Mouse (Mus musculus): Measurements from ENCODE around the gene 4933406M09Rik. TPM values are rescaled to one million over a fixed set of nuclear protein-coding genes. Genes with fewer than 3 reads are reported as not detected.
A peak's percentile ranks its signal among the peaks of the same experiment; 100 is the strongest.

Gene 4933406M09Rik
- polyA plus RNA-seq, 1 experiment from 2014 or later, result not detected

DNA sequence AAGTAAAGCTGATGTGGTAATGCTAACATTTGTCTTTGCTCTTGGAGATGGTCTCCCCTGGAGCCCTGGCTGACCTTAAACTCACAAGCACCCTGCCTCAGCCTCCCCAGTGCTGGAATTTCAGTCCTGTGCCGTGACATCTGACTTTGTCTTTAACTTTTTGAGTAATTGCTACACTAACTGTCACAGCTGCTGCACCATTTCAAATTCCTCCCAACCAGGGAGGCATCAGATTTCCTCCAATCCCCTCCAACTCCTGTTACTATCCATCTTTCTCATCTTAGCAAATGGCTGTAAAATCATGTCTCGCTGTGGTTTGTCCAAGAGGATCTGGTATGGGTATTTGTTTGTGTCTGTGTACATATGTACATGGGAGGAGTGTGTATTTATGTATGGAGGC is 11.6 kb upstream of the 4933406M09Rik start:
- no peak for DNase-seq (ENCODE audit: low spot score)

DNA sequence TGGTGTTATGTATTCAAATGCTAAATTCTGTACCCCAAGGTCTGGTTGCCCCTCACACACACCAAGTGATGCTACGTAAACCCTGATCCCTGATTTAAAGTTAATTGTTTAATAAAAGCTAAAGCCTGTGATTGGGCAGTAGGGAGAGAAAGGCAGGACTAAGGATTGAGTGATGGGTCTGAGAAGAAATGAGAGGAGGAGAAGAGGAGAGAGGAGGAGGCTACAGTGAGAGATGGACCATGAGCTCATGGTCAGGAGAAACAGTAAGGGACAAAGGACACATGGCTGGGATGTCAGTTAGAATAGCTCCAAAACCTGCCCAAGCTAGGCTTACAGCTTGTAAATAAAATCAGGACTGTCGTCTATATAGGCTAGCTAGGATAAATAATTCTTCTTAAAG is 4.7 kb upstream of the 4933406M09Rik start:
- no peak for DNase-seq (ENCODE audit: low spot score)

DNA sequence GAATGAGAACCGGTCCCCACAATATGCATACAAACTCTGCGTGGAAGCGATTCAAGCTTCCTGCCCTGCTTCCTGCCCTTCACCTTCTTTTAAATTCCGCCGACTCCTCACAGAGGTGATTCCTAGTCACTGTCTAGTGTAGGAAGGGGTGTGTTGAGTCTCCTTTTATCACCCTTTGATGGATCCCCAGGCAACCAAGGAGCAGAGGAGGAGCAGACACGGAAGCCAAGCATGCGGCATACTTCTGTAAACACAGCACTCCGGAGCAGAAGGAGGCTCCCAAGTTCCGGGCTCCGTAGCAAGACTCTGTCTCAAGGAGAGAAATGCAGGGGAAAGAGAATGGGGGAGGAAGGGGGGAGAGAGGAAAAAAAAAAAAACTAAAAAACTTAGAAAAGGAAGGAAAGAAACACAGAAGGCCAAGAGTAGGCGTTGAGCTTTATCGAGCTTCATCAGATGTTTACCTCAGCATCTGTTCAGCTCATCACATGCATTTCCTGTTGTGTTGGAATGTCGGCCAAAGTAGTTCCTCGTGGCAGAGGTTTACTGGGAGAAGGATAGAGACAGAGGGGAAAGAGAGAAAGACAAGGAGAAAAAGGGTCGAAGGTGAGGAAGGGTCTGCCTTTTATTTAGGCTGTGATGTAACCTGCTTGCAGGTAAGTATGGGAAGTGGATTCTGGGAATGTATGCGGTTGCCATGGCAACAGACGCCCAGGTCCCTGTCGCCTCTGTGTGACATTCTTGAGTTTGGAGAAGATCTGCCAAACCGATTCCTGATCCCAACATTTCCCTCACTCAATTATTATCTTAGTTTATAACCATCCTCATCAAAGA is 3.7 kb upstream of the 4933406M09Rik start:
- DNase-seq (ENCODE audit: low spot score), result no peak

DNA sequence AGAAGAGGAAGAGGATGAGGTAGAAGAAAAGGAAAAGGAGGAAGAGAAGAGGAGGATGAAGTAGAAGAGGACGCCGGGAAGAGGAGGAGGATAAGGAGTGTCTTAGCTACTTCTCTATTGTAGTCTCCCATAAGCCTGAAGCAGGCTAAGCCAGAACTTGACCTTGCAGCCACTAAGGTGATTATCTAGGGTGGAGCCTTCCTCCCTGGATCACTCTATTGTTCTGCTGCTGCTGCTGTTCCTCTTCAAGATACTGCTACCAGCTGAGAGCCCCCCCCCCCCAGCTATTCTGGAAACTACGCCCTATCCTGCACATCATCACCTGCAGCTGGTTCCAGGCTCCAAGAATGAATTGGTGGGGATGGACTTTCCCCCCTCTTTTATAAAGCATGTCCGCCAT is 1.2 kb upstream of the 4933406M09Rik start:
- no peak for DNase-seq (ENCODE audit: low spot score)

DNA sequence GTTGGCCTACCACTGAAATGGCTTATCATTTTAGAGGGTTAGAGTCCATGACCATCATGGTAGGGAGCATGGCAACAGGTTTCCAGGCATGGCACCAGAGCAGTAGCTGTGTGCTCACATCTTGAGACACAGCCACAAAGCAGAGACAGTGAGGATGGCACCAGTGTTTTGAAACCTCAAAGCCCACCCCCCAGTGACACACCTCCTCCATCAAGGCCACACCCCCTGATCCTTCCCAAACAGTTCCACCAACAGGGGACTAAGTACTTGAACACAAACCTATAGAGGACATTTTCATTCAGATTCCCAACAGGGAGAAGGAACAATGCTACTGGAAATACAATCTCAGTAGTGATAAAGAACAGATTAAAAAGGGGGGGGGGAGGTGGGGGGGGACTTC is 564 bp upstream of the 4933406M09Rik start:
- no peak for DNase-seq (ENCODE audit: low spot score)

DNA sequence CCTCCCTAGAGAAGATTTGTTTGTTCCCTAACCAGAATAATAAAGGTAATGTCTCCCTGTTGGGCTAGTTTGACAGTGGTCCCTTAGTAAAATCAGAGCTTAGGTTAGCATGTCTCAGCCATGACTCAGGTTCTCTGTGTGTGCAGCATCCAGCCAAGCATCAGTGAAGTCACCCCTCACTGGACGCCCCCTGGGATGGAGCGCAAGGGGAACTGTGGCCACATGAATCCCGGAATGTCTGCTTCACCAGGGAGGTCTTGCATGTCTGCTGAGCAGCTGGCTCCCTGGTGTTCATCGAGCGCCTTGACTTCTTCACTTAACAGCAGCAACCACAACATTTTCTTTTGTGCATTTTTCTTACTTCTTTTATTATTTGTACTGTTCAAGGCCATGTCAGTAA is 8.1 kb downstream of the 4933406M09Rik start:
- DNase-seq (ENCODE audit: low spot score), result no peak

DNA sequence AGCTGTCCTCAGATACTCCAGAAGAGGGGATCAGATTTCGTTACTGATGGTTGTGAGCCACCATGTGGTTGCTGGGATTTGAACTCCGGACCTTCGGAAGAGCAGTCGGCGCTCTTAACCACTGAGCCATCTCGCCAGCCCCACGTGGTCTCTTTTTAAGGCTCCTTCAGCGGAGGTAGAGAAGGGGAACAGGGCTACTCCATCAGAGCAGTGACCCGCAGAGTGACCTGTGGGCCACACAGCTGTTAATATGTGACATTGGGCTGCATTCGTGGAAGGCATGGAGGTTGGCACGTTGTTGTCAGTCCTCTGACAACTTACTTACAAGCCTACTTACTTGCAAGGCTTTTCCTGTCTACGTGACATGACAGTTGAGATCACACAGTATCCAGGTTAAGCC is 12.5 kb downstream of the 4933406M09Rik start:
- DNase-seq (ENCODE audit: low spot score), result no peak

DNA sequence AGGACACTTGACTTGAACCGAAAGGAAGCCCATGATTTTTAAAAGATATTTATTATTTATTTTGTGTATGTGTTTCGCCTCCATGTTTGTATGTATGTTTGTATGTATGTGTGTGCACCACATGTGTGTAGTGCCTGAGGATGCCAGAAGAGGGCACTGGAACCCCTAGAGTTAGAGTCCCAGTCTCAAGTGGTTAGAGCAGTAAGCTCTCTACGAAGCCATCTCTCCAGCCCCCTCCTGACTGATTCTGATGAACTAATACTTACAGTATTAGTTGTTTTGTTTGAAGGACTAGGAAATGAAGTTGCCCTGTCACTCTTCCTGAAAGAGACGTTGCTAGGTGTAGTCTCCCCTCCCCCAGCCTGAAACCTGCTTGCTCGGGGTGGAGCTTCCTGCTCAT is 14.0 kb downstream of the 4933406M09Rik start:
- DNase-seq (ENCODE audit: low spot score), result no peak

DNA sequence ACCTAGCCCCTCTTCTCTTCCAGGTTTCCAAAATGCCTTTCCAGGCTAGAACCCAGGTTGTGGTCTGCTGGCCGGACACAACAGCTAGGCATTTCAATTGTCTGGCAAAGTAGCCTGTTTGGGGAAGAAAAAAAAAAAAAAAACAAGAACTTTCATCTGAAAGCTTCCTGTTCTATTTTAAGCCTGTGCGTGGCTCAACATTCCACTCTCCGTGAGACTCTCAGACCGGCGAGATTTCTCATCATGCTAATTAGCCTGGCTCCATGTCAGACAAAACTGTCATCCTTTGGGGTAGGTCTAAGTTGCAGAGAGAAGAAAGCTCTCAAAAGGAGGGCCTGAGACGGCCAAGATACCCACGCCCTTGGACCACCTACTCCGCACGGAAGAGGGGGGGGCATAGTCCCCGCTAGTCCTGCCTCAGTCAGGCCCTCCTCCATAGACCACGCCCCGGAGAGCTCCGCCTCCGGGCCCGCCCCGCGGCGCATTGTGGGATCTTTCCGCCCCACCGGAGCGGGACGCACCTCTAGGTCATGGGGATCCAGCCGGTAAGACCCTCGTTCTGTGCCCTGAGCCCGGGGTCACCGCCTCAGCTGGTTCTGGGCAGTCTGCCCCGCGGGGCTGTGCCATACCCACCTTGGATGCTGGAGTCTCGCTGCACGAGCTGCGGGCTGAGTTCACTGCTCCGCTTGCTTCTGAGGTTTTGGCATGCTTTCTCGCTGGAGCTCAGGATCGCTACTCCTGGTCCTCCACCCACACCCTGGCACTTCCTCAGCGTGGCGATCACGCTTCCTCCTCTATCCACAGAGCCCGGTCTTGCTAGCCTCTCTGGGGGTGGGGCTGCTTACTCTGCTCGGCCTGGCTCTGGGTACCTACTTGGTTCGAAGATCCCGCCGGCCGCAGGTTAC is 20.0 kb downstream of the 4933406M09Rik start, which contains the start of gene Cyb5r1:
Cyb5r1 (plus strand) TSS at position 51 of the 905 bp plus-strand sequence.
- peak; percentile 82 for DNase-seq (ENCODE audit: low spot score)

DNA sequence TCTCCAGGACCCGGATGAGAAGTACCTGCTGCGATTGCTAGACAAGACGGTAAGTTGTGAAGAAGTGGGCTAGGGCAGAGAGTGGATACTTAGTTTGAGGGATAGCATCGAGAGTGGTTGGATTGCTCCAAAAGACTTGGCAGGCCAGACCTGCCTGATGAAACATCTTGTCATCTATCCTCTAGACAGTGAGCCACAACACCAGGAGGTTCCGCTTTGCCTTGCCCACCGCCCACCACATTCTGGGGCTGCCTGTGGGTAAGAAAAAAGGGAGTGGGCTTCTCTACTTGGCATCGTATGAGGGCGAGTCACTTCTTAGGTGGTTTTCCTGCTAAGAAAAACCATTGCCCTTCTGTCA is 20.7 kb downstream of the 4933406M09Rik start:
- no peak for DNase-seq (ENCODE audit: low spot score)

DNA sequence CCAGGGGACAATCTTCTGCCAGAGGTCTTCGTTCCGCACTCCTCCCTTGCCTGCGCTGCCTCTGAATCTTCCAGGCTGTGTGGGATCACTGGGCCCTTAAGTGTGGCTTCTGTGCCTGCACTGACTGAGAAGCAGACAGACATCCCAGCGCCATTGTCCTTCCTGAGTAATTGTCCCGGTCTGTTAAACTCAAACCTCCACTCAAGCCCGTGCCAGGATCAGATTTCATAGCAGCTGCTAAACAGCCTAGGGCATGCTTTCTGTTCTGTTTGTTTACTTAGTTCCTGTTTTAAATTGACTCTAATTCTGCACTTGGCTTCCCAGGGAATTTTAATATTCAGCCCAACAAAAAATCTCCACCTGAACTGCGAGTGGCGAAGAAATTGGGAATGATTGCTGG is 22.3 kb downstream of the 4933406M09Rik start:
- no peak for DNase-seq (ENCODE audit: low spot score)

DNA sequence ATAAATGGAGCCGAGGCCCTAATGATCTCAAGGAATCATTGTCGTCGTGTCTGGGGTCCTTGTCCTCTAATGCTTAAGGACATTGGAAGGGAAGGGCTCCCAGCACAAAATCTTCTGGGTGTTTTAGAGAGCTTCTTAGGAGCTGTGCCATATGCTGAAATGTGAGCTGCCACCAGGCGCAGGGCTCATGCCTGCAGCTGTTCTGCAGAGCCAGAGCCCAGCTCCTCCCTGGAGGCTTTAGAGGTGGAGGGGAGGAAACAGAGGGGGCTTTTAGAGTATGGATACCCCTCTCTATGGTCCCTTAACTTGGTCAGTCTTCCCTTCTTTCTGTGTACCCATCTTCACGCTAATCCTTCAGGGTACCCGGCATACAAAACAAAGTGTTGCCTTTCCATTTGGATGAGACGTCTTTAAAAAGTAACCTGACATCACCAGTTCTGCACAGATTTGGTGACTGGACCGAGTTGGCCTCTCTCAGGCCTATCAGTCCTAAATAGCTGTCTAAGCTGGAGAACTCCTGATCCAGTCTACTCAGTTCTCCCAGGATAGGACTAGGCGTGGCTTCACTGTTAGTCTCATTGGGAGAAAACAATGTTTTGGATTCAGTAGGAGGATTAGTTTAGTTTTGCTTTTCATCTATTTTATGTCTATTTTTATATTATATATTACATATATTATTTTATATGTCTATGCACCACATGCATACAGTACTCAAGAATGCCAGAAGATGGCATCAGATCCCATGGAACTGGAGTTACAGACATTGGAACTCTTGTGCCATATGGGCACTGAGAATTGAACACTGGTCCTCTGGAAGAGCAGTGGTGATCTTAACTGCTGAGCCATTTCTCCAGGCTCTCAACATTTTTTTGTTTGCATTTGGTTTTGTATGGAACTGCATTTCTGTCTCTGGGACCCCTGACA is 26.2 kb downstream of the 4933406M09Rik start:
- no peak for DNase-seq (ENCODE audit: low spot score)

DNA sequence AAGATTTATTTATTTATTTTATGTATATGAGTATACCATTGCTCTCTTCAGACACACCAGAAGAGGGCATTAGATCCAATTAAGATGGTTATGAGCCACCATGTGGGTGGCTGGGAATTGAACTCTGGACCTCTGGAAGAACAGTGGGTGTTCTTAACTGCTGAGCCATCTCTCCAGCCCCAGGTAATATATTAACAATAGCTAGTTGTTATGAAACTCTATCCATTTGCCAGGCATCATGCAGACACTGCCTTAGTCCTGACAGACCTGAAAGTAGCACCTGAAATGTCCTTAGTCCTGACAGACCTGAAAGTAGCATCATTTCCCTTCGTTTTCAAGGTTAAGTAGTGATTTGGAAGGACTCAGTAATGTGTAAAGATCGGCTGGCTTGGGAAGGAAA is 28.3 kb downstream of the 4933406M09Rik start:
- no peak for DNase-seq (ENCODE audit: low spot score)

DNA sequence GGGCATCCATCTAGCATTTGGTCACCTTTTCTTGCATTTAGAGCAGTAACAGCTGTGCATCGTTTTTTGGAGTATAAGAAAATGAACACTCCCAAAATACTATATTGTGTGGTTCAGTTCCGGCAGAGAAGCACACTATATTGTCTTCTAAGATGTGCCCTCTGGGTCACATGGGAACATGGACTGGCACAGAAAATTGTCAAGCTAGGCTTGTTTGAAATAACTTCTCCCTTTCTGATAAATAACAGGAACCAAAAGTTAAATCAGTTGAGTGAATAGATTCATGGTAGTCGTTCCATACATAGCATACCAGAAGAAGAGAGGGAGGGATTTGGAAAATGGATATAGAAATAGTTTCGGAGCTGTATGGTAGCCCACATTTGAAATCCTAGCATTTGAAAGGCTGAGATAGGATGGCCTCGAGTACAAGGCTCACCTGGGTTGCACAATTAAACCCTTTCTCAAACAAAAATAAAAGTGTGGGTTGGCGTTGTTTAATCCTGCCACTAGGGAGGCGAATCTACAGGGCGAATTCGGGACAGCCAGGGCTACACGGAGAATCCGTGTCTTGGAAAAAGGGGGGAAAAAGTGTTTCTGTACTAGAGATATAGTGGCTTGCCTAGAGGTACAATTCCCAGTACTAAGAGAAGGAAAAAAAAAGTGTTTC is 28.9 kb downstream of the 4933406M09Rik start:
- no peak for DNase-seq (ENCODE audit: low spot score)

DNA sequence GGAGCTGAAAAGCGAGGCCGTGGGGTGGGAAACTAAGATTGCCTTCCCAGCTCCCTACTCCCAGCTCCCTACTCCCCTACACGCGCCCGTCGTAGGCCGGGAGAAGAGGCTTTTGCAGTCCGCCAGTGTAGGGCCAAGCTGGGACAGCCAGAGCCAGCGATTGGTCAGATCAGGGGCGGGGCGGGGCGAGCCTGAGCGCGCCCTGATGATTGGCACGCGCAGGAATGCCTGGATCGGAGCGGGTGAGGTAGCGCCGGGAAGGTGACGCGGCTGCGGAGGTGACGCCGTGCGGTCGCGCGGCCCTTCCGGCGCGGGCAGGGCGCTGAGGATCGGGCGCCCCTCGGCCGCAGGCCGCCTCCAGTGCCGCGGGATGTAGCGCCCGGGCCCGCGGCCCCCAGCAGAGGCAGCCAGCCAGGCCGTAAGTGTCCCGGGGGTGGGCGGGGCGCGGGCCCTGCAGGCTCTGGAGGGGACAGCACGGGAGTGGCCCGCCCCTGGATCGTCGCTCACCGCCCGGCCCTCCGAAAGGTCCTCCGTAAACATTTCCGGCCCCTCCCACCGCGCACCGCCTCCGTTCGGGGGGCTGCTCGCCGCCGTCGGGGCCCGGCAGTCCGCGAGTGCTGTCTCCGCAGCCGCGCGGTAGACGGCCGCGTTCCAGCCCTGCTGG is 29.6 kb downstream of the 4933406M09Rik start, which contains the start of gene Adipor1:
Adipor1 (plus strand) TSS at position 211 of the 664 bp plus-strand sequence.
- peak; percentile 93 for DNase-seq (ENCODE audit: low spot score)

DNA sequence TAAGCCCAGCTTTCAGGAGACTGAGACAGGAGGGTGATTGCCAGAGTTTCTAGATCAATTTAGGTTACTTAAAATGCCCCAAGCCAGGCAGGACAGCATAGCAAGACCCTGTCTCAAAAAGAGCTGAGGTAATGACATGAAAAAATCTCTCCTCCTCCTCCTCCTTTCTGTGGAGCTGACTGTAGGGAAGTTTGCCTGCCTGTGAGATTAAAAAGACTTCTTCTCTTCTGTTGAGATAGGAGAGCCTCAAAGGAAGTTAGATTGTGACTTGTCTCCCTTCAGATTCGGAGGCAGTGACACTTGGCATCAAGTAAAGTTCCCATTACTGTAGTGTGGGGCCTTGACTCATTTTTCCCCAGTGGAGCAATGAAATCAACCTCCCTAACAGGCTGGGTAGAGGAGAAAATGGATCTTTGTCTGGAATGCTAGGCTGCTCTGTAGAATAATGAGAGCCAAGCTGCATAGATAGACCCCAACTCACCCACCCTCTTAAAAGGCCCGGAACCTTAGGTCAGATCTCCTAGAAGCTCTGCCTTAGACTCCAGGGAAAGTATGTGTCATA is 32.8 kb downstream of the 4933406M09Rik start:
- no peak for DNase-seq (ENCODE audit: low spot score)

DNA sequence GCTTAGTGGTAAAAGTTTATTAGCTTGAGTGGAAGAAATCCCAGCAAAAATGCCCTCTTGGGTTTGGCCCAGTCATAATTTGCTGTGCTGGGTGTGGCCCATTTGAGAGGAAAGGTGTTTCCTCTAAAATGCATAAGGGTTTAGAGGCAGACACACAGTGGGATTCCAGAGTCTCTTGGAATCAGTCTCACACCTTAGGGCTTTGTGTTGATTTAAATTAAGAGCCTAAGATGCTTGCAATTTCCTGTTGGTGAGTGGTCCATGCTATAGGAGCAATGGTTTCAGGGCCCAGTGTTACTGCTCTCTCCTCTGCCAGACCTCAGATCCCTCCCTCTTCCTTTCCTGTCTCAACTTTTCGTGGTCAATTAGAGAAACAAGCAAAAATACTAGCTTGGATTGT is 33.4 kb downstream of the 4933406M09Rik start:
- DNase-seq (ENCODE audit: low spot score), result no peak

DNA sequence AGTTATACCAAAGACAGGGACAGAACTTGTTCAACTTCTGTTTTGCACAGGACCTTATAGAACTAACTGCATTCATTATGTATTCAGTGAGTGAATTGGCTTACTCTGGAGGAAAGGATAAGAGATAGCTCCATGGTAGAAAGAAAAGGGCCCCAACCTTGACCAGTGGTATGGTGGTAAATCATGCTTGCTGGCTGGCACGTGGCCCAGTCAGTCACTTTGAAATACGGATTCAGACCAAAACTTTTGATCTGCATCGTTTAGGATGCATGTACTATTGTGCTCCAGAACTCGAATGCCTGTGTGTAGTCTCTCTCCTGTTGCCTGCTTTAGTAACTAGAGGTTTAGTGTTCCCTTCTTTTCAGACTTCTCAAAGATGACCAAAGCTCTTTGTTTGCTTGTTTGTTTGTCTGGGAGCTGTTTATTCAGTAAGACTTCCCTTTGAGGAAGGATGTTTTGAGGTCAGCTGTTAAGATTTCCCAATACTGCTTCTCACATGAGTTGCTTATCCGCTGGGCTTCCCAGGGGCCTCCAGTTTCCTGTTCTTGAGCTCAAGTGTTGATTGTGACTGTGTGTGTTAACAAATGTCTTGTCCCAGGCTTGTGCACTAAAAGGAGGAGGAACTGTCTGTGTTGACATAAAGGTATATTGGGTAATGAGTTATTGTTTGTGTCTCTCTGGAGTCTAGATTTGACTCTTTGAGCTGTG is 34.2 kb downstream of the 4933406M09Rik start:
- DNase-seq (ENCODE audit: low spot score), result no peak

DNA sequence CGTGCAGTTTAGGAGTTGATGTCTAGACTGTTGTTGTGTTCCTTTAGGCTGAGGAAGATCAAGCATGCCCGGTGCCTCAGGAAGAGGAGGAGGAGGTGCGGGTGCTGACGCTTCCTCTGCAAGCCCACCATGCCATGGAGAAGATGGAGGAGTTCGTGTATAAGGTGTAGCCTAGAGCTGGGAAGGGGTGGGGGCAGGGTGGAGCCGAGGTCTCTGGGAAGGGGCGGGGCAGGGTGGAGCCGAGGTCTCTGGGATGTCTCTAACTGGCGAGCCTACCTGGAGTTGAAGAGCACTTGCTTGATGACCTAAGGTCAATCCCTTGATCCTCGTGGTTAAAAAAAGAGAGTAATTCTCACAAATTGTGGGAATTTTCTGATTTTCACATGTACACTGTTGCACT is 38.2 kb downstream of the 4933406M09Rik start:
- no peak for DNase-seq (ENCODE audit: low spot score)

Measured in thymus, postnatal 0 days (tissue).